Mouse (Mus musculus) megakaryocyte progenitor cell, adult 5-6 weeks (primary cell): ENCODE data around the gene Slc7a11. TPM values are rescaled to one million over a fixed set of nuclear protein-coding genes. Genes with fewer than 3 reads are reported as not detected.

Experiments used
- ATAC-seq: replicated peaks from 2 replicates; pipeline ENCODE4 v1.8.0; 2016; ENCODE audit warnings: mild to moderate bottlenecking, moderate TSS enrichment, inconsistent platforms; ENCODE audit not compliant: poor library complexity
- total RNA-seq, 2 experiments: library from RNA; stranded (forward) in 1 of 2; stranded (reverse) in 1 of 2; fragments of 157-497, 149-512 nt in 1 of 2; fragments of 200-1000 nt in 1 of 2; gene quantifications; 2 replicates each; pipeline versions ENCODE4 v1.2.3 to v1.2.4; 2015 to 2017

Slc7a11 gene
- total RNA-seq, 2 experiments from 2014 or later, result 1.4 to 4.7 TPM

- ATAC-seq, result no peak
These were observed 572.6 kb downstream of the Slc7a11 start for GRCm38 (mm10) chr3:49870786-49871185.

GRCm38 (mm10) chr3:49867951-49868584, 575.3 kb downstream of the Slc7a11 start:
- no peak for ATAC-seq

GRCm38 (mm10) chr3:49867147-49867950, 576.1 kb downstream of the Slc7a11 start:
- ATAC-seq, result no peak

GRCm38 (mm10) chr3:49866061-49866515, 577.3 kb downstream of the Slc7a11 start:
- ATAC-seq, result no peak

- no peak for ATAC-seq
These were observed 586.6 kb downstream of the Slc7a11 start for GRCm38 (mm10) chr3:49856797-49857196.

GRCm38 (mm10) chr3:49854277-49854676, 589.1 kb downstream of the Slc7a11 start:
- no peak for ATAC-seq

GRCm38 (mm10) chr3:49842971-49843370, 600.4 kb downstream of the Slc7a11 start:
- no peak for ATAC-seq
